Mouse (Mus musculus) retina, postnatal 7 days (tissue): ENCODE results near the gene Cmklr1.

Experiments
- DNase-seq: peaks from one replicate; pipeline ENCODE4 v3.0.0-alpha.2; 2012; ENCODE audit warnings: low read depth, low spot score

The Cmklr1 gene

DNA sequence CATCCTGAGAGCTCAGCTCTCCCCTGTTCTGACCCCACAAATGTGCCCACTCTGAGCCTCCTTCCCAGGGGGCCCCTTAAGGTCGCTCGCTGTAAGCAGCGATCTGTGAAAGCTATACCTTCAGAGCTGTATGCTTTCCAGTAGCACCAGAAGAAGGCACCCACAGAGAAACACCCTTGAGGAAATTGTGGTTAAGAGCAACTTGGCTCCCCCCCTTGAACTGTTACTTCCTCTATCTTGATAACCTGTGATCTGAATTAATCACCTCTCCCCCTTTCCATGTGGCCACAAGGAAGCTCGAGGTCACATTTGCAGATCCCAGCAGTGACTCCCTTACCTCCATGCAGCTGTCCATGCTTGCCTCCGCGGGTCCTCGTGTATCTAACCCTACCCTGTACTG lies 29.2 kb downstream of the Cmklr1 start:
- DNase-seq: no peak

DNA sequence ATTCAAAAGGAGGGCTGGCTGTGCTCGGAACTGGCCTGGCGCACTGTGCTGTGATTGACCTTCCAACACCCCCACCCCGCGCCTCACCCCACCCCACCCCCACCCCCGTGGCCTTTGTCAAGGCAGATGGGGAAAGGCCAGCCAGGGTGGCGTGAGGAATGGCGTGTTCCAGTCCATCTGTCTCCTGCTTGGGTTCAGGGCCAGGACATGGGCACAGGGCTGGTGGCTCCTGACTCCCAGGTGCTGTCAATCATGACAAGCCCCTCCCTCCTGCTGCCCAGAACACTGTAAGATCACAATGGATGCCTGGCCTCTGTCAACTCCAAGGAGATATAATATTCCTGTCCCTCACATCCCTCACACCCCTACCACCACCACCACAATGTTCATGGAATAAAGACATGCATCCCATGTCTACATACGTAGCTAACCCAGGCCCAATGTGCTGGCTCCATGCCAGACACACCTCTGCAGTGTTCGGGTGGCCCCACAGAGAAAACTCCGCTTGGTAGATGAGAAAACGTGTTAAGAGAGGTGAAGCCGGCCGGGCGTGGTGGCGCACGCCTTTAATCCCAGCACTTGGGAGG lies 30.0 kb downstream of the Cmklr1 start:
- DNase-seq: no peak

DNA sequence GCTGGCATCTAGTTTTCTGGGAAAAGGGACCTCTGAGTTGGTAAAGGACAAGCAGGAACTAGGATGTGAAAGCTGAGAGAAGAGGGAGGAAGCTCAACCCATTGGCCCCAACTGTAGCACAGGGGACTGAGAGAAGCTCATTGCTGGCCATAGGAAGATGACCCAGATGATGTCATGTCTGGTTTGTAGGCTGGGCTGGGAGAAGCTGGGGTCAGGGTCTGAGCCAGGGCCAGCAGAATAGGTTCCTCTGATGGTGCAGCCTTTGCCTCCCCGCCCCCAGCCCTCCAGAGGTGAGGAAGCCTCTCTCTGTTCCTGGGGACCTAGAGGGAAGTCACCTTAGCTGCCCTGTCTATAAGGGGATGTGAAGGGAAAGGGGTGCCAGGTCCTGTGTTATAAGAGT lies 31.1 kb downstream of the Cmklr1 start:
- no peak for DNase-seq

DNA sequence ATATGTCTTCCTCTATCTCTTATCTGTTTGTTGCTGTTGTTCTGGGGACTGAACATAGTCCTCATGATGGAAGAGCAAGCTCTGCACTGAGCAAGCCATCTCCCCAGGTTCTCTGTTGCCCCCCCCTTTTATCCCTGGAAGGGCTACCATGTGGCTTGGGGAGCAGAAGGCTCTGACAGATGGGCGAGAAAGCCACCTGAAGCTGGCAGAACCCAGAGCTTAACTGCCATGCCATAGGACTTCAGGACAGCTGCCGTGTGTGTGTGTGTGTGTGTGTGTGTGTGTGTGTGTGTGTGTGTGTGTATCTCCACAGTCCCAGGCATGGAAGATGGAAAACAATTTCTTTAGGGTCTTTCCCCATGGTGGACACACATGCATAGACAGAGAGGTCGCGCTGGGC lies 31.5 kb downstream of the Cmklr1 start:
- no peak for DNase-seq

DNA sequence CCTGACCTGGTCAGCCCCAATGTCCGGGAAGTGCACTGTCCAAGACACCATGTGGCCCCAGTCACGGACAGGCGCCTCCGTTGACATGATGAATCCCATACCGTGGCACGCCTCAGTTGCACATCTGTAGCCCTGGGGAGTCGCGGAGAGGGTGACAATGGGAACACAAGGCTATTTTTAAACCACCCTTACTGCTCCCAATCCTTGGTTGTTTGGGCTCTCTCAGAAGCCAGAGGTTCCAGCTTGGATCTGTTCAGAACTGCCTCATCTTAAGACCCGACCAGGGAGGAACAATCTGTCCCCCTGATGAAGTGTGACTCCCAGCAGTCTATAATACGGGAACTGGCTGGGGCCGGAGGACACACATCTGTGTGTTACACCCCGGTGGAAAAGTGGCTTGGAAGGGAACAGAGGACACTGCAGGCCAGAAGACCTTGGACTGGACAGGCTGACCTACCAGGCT lies 38.4 kb downstream of the Cmklr1 start:
- no peak for DNase-seq

DNA sequence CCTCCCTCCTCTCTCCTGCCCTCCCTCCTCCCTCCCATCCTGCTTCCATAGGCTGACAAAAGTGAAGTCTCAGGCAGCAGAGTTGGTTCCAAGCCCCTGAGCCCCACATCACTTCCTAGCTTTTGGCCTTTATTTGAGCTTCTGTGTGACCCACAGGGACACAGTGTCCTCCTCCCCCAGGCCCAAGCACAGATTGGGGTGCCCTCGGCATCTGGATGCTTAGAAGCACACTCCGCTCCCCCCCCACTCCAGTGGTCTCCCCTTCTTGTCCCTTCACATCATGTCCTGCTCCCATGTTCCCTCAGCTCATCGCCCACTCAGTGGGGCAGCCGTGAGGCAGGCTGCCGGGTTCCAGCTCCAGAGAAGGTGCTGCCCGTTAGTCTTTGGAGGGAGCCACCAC lies 39.1 kb downstream of the Cmklr1 start:
- DNase-seq: no peak

DNA sequence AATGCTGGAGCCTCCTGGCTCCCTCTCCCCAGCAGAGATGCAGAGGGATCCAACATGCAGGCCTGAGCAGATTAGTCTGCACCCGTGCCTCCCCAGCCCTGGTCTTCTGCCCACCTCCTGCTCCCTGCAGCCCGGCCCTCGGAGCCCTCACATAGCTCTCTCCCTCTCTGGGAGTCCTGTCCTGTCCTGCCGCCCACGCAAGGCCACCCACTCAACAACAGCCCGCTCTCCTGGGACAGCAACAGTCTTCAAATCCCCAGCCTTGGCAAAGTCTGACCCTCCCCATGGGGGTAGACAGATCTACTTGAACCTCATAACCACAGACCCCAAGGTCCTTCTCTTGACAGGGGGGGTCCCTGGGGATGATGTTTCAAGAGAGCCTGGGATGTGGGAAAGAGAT lies 39.7 kb downstream of the Cmklr1 start:
- no peak for DNase-seq

DNA sequence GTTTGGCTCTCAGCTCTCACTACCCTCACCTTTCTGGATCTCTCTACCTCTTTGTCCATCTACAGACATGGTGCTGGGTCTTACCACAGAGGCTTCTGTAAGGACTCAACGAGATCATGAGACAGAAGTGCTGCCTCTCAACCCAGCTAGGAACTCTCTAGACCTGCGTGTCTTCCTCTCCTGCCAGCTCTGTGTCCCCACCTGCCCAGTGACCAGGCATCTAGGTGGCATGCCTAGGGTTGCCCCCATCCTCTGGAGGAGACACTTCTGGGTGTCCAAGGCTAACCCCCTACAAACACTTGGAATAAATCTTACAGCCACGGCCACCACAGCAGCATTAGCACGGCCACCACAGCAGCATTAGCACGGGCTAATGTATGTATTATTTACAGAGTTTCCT lies 40.3 kb downstream of the Cmklr1 start:
- no peak for DNase-seq

DNA sequence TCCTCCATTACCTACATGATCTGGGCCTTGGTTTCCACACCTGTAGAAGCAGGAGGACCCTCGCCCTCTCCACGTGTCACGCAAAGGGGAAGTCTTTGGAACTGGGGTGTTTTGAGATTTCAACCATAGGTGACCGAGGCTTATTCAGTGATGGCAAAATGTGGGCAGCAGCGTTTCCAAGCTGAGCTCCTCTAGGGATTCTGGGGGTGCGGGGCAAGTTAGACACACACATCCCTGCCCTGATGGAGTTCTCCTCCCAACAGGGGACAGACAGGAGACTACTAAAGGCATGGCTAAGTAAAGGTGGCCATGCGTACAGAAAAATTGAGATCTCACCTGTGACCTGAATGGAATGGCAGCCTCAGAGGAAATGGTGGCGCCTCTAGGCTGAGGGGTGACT lies 41.7 kb downstream of the Cmklr1 start:
- DNase-seq: no peak

DNA sequence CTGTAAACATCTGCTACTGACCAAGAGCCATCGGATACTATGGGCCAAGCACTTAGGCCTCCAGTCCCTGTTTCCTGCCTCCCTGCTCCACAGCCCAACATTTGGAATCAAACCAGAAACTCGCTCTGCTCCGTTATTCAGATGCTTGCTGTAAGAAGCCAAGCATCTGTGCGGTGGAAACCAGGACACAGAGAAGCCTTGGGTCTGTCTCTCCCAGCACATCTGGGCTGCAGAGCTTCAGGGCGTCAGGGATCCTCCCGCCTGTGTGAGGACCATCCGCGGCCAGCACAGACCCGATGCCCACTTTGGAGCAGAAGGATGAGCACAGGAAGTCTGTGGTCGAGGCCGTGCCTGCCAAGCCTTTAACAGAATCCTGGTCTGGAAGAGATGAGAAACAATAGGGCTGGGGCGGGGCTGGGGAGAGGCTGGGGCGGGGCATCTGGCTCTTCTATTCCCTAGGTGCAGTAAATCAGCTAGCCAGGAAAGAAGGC lies 42.2 kb downstream of the Cmklr1 start:
- DNase-seq: no peak

DNA sequence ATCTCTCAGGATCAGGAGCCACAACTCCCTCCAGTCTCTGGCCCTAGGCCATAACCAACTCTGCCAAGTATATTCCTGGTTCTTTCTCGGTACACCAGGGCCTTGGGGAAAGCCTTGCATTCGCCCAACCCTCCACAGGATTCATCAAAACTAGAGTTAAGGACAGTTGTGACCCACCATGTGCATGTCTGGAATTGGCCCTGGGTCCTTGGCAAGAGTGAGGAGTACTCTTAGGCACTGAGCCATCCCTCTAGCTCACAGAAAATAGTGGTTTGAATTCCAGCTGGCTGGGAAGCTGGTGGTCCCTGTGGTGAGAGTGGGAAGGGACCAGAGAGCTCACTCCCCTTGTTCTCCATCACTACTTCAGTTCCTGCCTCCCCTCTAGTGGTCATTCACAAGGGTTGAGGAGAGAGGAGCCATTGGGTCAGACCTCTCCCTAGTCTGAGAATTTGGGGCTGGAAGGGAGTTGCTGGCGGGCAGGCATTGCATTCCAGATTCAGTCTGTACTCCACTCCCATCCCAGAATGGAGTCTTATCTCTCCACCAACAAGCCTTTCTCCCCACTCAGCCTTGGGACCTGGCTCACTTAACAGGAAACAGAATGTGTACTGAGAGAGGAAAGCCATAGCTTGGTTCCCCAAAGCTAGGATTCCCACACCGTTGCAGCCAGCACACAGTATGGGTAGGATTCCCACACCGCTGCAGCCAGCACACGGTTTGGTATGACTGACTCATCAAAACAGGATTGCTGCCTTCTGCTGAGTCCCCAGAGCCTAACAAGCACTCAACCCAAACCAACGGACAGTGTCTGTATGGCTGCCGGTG lies 43.1 kb downstream of the Cmklr1 start:
- no peak for DNase-seq

DNA sequence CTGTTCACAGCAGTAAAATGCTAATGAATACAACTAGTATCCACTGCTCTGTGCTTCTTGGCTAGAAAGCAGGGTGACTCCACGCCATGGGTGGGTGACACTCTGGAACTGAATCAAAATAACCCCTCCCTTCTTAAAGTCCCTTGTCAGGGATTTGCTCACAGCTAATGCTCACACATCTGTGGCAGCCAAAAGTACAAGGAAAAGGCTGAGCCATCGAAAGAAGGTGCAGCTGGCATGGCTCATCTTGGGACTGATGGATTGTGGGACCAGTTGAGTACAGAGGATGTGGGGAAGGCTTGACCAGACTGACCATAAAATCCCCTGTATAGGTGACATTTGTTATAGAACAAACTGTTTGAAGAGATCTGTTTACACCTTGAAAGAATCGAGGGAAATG lies 44.1 kb downstream of the Cmklr1 start:
- DNase-seq: no peak

DNA sequence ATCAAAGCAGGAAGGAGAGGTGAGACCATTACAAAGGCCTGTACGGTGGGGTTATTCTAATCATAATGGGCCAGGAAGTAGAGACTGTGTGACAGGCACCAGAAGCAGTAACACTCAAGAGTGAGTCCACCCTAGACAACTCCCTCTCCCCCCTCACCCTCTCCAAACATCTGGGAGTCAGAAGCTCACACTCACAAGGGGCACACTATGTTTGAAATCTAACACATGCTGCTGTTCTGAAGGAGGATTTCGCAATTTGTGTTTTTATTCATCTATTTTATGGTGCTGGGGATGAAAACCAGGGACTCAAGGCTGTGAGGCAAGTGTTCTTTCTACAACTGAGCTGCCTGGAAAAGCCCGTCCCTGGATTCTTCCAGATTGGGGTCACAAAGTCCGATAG lies 45.5 kb downstream of the Cmklr1 start:
- no peak for DNase-seq

DNA sequence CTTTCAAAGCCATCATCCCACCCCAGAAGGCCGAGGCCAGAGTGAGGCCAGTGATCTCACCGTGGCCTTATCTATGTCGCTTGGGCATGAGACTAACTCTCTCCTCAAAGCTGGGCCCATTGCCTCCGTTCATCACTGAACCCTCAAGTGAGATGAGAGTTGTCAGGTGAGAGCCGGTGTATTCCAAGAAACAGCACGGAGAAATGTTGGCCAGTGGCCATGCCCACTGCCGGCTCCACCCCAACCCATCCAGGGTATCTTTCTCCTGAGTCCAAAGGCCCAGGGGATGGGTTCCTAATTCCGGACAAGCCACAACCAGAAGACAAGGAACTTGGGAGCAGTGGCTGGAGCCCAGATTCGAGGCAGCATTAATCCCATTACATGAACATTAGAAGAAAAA lies 46.8 kb downstream of the Cmklr1 start:
- DNase-seq: no peak

DNA sequence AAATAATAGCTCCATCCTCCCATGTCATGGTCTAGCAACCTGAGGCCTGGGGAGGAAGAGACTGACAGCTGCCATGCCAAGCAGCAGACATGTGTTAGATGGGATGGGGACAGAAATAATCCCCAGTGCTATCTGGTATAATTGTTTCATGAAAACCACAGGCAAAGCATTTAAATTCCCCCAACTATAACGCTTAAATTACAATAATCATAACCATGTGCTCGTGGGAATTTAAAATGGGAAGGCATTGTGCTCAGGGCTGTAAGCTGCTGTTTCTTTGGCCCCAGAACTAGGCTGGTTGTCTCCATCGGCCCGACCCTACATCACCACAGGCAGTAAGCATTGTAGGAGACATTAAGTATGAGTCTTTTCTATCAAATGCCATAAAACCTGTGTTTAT lies 49.4 kb downstream of the Cmklr1 start:
- no peak for DNase-seq

DNA sequence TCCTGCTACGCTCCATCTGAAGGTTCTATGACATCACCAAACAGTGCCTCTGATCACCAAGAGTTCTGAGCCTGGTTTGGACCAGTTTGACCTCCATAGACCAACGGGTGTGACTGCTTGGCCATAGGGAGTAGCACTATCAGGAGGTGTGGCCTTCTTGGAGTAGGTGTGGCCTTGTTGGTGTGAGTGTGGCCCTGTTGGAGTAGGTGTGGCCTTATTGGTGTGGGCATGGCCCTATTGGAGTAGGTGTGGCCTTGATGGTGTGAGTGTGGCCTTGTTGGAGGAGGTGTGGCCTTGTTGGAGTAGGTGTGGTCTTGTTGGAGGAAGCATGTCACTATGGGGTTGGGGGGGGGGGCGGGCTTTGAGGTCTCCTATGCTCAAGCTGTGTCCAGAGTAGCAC lies 50.0 kb downstream of the Cmklr1 start:
- DNase-seq: no peak

DNA sequence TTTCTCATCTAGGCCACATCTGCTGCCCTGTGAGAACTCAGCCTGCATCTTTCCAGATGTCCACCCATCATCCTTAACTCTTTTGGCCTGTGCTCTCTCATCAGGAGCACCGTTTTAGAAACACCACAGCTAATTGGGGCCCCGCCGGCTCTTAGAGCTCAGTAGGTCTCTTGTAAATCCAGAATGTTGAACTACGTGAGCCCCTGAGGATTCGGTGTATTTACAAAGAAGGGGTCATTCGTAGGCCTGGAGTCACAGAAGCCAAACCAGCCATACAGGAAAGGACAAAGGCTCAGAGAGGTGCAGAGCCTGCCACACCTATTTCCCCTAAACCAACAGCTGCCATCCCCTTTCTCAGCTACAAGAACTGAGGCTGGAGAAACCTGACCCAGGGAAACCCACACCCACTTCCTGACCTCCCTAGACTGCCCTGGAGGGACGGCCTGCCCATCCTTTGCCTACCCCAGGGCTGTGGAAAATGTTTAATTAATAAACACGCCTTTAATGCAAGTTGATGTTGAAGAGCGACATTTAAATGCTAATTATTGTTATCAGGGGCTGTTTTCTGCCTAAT lies 53.4 kb downstream of the Cmklr1 start:
- DNase-seq: no peak

DNA sequence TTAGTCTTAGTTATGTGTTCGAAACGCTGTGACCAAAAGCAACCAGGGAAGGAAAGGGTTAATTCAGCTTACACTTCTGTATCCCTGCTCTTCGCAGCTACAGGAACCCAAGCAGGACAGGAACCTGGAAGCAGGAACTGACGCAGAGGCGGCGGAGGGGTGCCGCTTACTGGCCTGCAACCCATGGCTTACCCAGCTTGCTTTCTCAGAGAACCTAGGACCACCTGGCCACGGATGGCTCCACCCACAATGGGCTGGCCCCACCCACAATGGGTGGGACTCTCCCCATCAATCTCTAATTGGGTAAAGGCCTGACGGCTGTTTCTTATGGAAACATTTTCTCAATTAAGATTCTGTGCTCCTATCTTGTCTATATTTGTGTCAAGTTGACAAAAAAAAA lies 54.0 kb downstream of the Cmklr1 start:
- DNase-seq: no peak

DNA sequence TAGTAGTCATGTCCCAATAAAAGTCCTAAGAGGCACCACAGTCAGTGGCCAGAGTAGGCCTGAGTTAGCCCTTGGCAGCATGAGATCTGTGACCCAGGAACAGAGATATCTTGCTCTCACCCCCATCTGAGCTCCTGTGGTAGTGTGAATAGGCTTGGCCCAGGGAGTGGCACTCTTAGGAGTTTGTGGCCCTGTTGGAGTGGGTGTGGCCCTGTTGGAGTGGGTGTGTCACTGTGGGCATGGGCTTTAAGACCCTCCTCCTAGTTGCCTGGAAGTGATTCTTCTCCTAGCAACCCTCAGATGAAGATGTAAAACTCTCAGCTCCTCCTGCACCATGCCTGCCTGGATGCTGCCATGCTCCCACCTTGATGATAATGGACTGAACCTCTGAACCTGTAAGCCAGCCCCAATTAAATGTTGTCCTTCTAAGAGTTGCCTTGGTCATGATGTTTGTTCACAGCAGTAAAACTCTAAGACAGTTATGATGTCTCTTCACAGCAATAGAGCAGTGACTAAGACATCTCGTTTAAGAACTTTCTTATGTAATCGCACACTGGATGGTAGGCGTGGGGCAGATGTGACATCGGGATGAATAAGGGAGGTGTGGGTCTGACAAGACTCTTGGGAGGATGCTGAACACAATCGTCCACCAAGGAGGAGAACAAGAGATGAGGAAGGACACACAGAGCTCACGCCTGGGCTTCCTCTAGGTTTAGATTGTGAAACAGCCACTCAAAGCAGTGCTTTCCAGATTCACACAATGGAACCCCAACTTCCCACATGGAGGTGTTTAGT lies 56.1 kb downstream of the Cmklr1 start:
- no peak for DNase-seq

DNA sequence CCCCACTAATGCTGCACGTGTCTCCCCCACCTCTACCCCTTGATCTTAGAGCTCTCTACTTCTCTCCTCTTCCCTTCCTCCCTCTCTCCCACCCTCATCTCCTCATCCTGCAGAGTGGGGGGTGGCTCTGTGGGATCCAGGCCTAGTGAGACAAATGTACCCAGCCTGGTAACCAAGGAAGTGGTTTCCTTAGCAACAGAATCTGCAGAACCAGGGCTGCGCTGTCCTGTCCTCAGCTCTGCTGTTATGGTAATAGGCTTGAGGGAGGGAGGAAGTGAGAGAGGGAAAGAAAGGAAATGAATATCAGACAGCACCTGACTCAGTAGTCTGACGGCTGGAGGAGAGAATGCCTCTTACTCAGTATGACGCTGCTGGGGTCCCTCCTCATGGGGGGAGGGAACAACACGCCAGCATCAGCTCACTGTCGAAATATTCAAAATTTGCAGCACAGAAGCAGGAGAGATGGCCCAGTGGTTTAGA lies 58.4 kb downstream of the Cmklr1 start:
- no peak for DNase-seq

DNA sequence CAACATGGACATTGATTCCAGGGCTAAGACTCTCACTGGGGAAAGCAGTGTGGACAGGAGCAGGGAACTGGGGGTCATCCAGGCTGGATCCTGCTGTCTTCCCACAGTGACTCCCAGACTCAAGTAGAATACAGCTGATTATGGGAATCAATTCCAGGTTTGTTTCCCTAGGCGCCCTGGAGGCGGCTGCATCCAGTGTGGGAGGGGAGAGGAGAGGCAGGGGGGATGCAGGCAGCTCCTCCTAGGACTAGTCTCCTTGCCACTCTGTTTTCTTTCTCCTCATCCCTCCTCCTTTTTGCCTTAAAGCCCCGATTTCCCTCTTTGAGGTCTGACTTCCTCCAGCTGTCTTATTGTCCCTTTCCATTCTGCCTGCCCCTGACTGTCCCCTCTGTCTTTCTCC lies 59.1 kb downstream of the Cmklr1 start:
- DNase-seq: no peak

DNA sequence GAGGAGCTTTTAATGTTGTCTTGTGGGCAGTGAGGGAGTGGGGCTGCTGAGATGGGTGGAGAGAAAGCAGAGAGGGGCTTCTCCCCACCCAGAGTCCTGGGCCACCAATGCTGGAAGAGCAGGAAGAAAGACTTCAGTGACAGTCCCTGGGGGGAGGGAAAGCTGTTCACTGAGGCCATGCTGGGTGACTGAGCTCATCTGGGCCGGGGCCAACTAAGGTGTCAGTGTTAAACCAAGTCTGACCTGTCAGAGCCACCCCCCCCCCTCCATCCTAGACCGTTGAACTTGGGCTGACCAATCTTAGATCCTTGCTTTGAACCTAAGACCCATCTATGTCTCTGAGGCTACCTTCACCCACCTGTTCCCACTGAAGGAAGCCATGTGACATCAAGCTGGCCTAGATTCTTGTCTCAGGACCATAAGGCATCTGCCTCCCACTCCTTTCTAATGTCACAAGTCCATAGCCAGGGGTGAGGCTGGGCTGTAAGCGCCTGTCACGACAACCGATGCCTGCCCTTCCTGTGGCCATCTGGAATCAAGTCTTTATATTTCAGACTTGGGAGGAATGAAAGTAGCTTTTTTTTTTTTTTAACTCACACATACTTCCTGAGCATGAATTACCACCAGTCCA lies 60.1 kb downstream of the Cmklr1 start:
- no peak for DNase-seq
